Mouse (Mus musculus) lung, postnatal 25 days (tissue): ENCODE measurements around the gene Col24a1.

ENCODE experiments used
- DNase-seq: peaks from one replicate; pipeline ENCODE4 v3.0.0; 2022; ENCODE audit warnings: low spot score

Col24a1 gene

GRCm38 (mm10) chr3:145463731-145464130, 171.5 kb downstream of the Col24a1 start:
- DNase-seq = no peak

- DNase-seq = peak; percentile 47
Observed at GRCm38 (mm10) chr3:145471094-145471493, 178.8 kb downstream of the Col24a1 start.

- DNase-seq = no peak
Observed at GRCm38 (mm10) chr3:145474163-145474562, 181.9 kb downstream of the Col24a1 start.

GRCm38 (mm10) chr3:145476634-145477033, 184.4 kb downstream of the Col24a1 start:
- no peak for DNase-seq

GRCm38 (mm10) chr3:145477074-145477473, 184.8 kb downstream of the Col24a1 start:
- DNase-seq = no peak

GRCm38 (mm10) chr3:145478446-145478845, 186.2 kb downstream of the Col24a1 start:
- DNase-seq = peak; percentile 3

- DNase-seq = no peak
Observed at GRCm38 (mm10) chr3:145490279-145490678, 198.0 kb downstream of the Col24a1 start.

GRCm38 (mm10) chr3:145491326-145491725, 199.1 kb downstream of the Col24a1 start:
- no peak for DNase-seq

GRCm38 (mm10) chr3:145498127-145498526, 205.9 kb downstream of the Col24a1 start:
- DNase-seq = peak; percentile 4

- no peak for DNase-seq
Observed at GRCm38 (mm10) chr3:145498893-145499292, 206.6 kb downstream of the Col24a1 start.

GRCm38 (mm10) chr3:145504830-145505229, 212.6 kb downstream of the Col24a1 start:
- no peak for DNase-seq

GRCm38 (mm10) chr3:145508550-145508949, 216.3 kb downstream of the Col24a1 start:
- no peak for DNase-seq

- no peak for DNase-seq
Observed at GRCm38 (mm10) chr3:145514197-145514596, 221.9 kb downstream of the Col24a1 start.

GRCm38 (mm10) chr3:145521528-145522080, 229.3 kb downstream of the Col24a1 start:
- no peak for DNase-seq

- no peak for DNase-seq
Observed at GRCm38 (mm10) chr3:145522311-145522710, 230.0 kb downstream of the Col24a1 start.

- no peak for DNase-seq
Observed at GRCm38 (mm10) chr3:145525266-145525665, 233.0 kb downstream of the Col24a1 start.

- no peak for DNase-seq
Observed at GRCm38 (mm10) chr3:145537870-145538269, 245.6 kb downstream of the Col24a1 start.

GRCm38 (mm10) chr3:145548441-145549415, 256.5 kb downstream of the Col24a1 start:
- no peak for DNase-seq

GRCm38 (mm10) chr3:145550216-145550615, 257.9 kb downstream of the Col24a1 start:
- DNase-seq = no peak

GRCm38 (mm10) chr3:145554388-145554787, 262.1 kb downstream of the Col24a1 start:
- no peak for DNase-seq

- no peak for DNase-seq
Observed at GRCm38 (mm10) chr3:145556206-145556605, 263.9 kb downstream of the Col24a1 start.

GRCm38 (mm10) chr3:145559675-145560074, 267.4 kb downstream of the Col24a1 start:
- DNase-seq = no peak

- no peak for DNase-seq
Observed at GRCm38 (mm10) chr3:145560117-145560516, 267.8 kb downstream of the Col24a1 start.
